Mouse (Mus musculus): ENCODE measurements around the gene Lmod3.
A peak's percentile ranks its signal among the peaks of the same experiment; 100 is the strongest.

- TF ChIP-seq CTCF (IDR thresholded peaks at IDR 0.05): no peak
- TF ChIP-seq POLR2A (IDR thresholded peaks at IDR 0.05; ENCODE audit: insufficient read depth, low read depth, low read length): peak; percentile 77
Observed at GRCm38 (mm10) chr6:97205439-97205885, 47.1 kb downstream of the Lmod3 start, which contains the start of gene Uba3.

All from heart, adult 2 months (tissue).